Mouse (Mus musculus) lung, embryonic 16.5 days (tissue): ENCODE measurements around the gene Tmem59. TPM values are rescaled to one million over a fixed set of nuclear protein-coding genes. Genes with fewer than 3 reads are reported as not detected.
A peak's percentile ranks its signal among the peaks of the same experiment; 100 is the strongest.

Source experiments
- ATAC-seq: fragments of 200-750 bp; cut with Nextera tagmentation; 2 replicates; pipeline ENCODE4 v1.8.0; 2017; ENCODE audit warnings: low read depth, mild to moderate bottlenecking, moderate library complexity
- H3K27ac ChIP-seq: fragments of 300-500 bp; sonication (generic); 2 replicates; pipeline ENCODE4 v1.5.1; 2014; ENCODE audit warnings: mild to moderate bottlenecking, control low read depth, low read length
- H3K27me3 ChIP-seq: fragments of 300-500 bp; sonication (generic); 2 replicates; pipeline ENCODE4 v1.6.1; 2014; ENCODE audit warnings: low read depth, low read length, mixed read lengths; ENCODE audit not compliant: control insufficient read depth, insufficient read depth
- H3K36me3 ChIP-seq: fragments of 300-500 bp; sonication (generic); 2 replicates; pipeline ENCODE4 v1.6.1; 2014; ENCODE audit warnings: low read length; ENCODE audit not compliant: control insufficient read depth, insufficient read depth
- H3K4me1 ChIP-seq: fragments of 300-500 bp; sonication (generic); replicated peaks from 2 replicates; pipeline ENCODE4 v1.6.1; 2014; ENCODE audit warnings: low read length, mixed read lengths; ENCODE audit not compliant: control insufficient read depth, insufficient read depth
- H3K4me2 ChIP-seq: fragments of 300-500 bp; sonication (generic); 2 replicates; pipeline ENCODE4 v1.6.1; 2014; ENCODE audit warnings: low read depth, low read length, control low read depth
- H3K4me3 ChIP-seq: fragments of 300-500 bp; sonication (generic); 2 replicates; pipeline ENCODE4 v1.5.1; 2014; ENCODE audit warnings: mild to moderate bottlenecking, low read length, control low read depth
- H3K9ac ChIP-seq: fragments of 300-500 bp; sonication (generic); 2 replicates; pipeline ENCODE4 v1.6.1; 2014; ENCODE audit warnings: low read length, control low read depth
- H3K9me3 ChIP-seq: fragments of 300-500 bp; sonication (generic); 2 replicates; pipeline ENCODE4 v1.6.1; 2016; ENCODE audit warnings: low read length; ENCODE audit not compliant: control insufficient read depth
- WGBS: fragments of 180-500 bp; shearing (Covaris S2); extraction: QIAGEN DNeasy Blood & Tissue Kit; methylation state at CpG from one replicate; pipeline ENCODE4 v1.1.7; 2014; 5-methylcytosine and 5-hydroxymethylcytosine counted together
- polyA plus RNA-seq: library from polyadenylated mRNA; unstranded; fragments of >200 nt; fragmentation: Nextera tagmentation; extraction: Ambion mirVana; gene quantifications from 2 replicates; pipeline ENCODE4 v1.2.1, GENCODE M21; 2015

Gene Tmem59
- polyA plus RNA-seq, 1 experiment from 2014 or later: 496 TPM

DNA sequence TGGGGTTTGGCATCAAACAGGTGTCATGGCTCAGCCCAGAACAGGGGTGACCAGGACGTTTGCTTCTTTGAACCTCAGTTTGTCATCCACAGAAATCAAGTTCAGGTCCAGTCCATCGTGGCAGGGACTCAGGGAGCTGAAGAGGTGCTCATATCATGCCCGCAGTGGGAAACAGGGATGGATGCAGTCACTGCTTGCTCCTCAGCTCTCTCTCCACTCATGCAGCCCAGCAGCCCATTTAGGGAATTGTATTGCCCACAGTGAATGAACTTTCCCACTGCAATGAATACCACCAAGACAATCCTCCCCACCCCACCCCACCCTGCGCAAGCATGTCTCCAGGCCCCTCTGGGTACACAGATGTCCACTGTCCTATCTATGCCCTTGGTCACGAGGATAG is 33.7 kb downstream of the Tmem59 start:
- Histone ChIP-seq H3K4me2 (no peak overlapping the region), H3K4me3 (no peak overlapping the region), H3K36me3 (no peaks in the 10 kb centered on the region; the same call in 1 of the 2 replicates), H3K27ac (no peak overlapping the region), H3K9me3 (no peaks in the 10 kb centered on the region), H3K27me3 (no peaks in the 10 kb centered on the region), H3K9ac (no peak overlapping the region), H3K4me1 (peaks cover 10% of the 10 kb centered on the region)
- 68% methylated on average over 5 of the region's 5 CpGs for WGBS
- no peak for ATAC-seq

- Histone ChIP-seq H3K9ac (no peak overlapping the region), H3K4me1 (peaks cover 10% of the 10 kb centered on the region), H3K27me3 (no peaks in the 10 kb centered on the region), H3K27ac (no peak overlapping the region), H3K4me3 (no peak overlapping the region), H3K36me3 (no peaks in the 10 kb centered on the region), H3K4me2 (no peak overlapping the region), H3K9me3 (no peaks in the 10 kb centered on the region)
- 55% methylated on average over 12 of the region's 12 CpGs for WGBS
- ATAC-seq: no peak
Measured at GRCm38 (mm10) chr4:107213279-107214011, 35.2 kb downstream of the Tmem59 start.

- peak; percentile 27; the same call in 1 of the 2 replicates for ATAC-seq
- H3K9ac ChIP-seq: no peak overlapping the region
- no peak overlapping the region for H3K27ac ChIP-seq
- no peak overlapping the region for H3K4me3 ChIP-seq
- no peaks in the 10 kb centered on the region for H3K36me3 ChIP-seq
- H3K27me3 ChIP-seq: no peaks in the 10 kb centered on the region
- H3K4me1 ChIP-seq: peaks cover 4% of the 10 kb centered on the region; the same call in 1 of the 2 replicates
- no peak overlapping the region for H3K4me2 ChIP-seq
- no peaks in the 10 kb centered on the region for H3K9me3 ChIP-seq
- WGBS: 49% methylated on average over 9 of the region's 9 CpGs
Measured at GRCm38 (mm10) chr4:107217574-107217973, 39.4 kb downstream of the Tmem59 start.

- no peak overlapping the region for H3K9ac ChIP-seq
- H3K4me2 ChIP-seq: no peak overlapping the region
- H3K4me3 ChIP-seq: no peak overlapping the region
- H3K27me3 ChIP-seq: no peaks in the 10 kb centered on the region
- 74% methylated on average over 5 of the region's 5 CpGs for WGBS
- no peaks in the 10 kb centered on the region for H3K9me3 ChIP-seq
- H3K4me1 ChIP-seq: no peaks in the 10 kb centered on the region
- H3K27ac ChIP-seq: no peak overlapping the region
- no peaks in the 10 kb centered on the region for H3K36me3 ChIP-seq
- ATAC-seq: no peak
Measured at GRCm38 (mm10) chr4:107221524-107221923, 43.3 kb downstream of the Tmem59 start.

DNA sequence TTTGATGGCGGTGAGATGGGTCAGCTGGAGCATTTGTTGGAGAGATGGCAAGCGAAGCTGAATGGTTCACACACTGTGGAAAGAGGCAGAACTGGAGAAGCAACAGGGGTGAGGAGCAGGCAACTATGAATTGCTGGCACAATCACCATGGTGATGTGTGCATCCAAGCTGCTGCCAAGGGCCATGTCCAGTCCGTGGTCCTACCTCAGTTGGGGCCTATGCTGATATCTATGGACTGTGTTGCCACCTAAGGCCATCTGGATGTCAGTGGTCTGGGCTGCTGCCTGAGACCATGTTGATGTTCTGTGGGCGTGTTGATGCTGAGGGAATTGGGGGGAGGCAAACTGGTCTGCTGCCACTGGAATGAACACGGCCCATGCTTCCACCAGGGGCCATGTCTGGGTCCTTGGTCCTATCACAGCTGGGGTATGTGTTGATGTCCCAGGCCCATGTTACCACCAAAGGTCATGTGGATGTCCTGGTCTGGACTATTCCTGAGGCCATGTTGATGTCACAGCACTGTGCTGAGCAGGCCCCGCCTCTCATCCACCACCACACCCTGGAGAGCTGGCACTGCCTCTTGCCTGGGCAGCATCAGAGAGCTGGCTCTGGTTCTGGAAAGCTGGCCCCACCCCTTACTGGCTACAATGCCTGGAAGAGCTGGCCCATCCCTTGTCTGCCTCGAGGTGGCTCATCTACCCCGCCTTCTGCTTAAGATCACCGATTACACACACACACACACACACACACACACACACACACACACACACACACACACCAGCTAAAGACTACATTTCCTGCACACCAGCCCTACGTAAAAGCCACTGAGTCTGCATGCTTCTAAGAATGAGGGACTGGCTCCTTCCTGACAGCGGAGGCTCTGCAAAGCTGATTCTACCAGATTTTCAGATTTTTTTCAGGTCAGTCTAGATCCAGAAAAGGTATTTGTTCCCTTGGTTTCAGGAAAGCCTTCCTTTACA is 45.3 kb downstream of the Tmem59 start:
- Histone ChIP-seq H3K9me3 (no peaks in the 10 kb centered on the region), H3K4me3 (no peak overlapping the region), H3K27me3 (no peaks in the 10 kb centered on the region), H3K27ac (no peak overlapping the region), H3K4me2 (no peak overlapping the region), H3K9ac (no peak overlapping the region), H3K36me3 (no peaks in the 10 kb centered on the region), H3K4me1 (no peaks in the 10 kb centered on the region)
- WGBS: 75% methylated on average over 11 of the region's 11 CpGs
- peak; percentile 34 for ATAC-seq

DNA sequence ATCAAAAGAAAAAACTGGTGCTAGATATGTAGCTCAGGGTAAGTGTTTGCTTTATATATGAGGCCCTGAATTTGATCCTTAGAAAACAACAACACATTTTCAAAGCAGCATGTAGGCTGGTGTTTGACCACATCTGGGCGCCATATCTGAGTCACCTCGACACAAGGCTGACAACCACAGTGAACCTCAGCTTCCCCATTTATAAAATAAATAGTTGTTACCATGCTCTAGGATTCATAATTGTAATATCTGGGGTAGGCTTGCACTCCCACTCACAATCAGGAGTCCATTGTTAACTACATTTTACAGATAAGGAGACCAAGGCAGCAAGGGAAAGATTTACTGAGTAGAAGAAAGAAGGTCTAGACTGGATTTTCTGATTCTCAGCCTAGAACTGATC is 48.1 kb downstream of the Tmem59 start:
- 79% methylated on average over 2 of the region's 2 CpGs for WGBS
- Histone ChIP-seq H3K4me2 (no peak overlapping the region), H3K4me1 (no peaks in the 10 kb centered on the region), H3K9ac (no peak overlapping the region), H3K27ac (no peak overlapping the region), H3K9me3 (no peaks in the 10 kb centered on the region), H3K27me3 (no peaks in the 10 kb centered on the region), H3K4me3 (no peak overlapping the region), H3K36me3 (no peaks in the 10 kb centered on the region)
- no peak for ATAC-seq

- Histone ChIP-seq H3K4me2 (no peak overlapping the region), H3K9me3 (no peaks in the 10 kb centered on the region), H3K27me3 (no peaks in the 10 kb centered on the region), H3K4me1 (no peaks in the 10 kb centered on the region), H3K36me3 (peaks cover 21% of the 10 kb centered on the region), H3K4me3 (no peak overlapping the region), H3K9ac (no peak overlapping the region), H3K27ac (no peak overlapping the region)
- no peak for ATAC-seq
- WGBS: 24% methylated on average over 3 of the region's 3 CpGs
Measured at GRCm38 (mm10) chr4:107232219-107232618, 54.0 kb downstream of the Tmem59 start.

DNA sequence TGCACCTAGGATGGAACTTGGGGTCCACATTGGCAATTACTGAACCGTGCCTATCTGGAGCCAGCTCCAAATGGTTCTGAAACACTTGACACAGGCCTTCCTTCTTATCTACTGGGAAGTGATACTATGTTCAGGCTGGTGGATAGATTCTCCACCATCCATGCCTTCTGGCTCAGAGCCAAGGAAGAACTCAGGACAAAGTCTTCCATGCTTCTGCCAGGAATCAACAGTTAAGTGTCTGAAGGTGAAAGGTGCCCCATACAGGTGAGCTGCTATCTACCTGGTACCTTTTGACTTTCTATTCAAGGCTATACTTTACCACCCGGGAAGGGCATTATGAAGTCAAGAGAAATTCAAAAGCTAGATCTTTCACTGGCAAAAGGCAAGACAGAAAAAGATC is 60.1 kb downstream of the Tmem59 start:
- ATAC-seq: no peak
- no peak overlapping the region for H3K27ac ChIP-seq
- H3K4me3 ChIP-seq: no peak overlapping the region
- no peaks in the 10 kb centered on the region for H3K27me3 ChIP-seq
- no peaks in the 10 kb centered on the region for H3K4me1 ChIP-seq
- no peak overlapping the region for H3K4me2 ChIP-seq
- no peaks in the 10 kb centered on the region for H3K9me3 ChIP-seq
- H3K36me3 ChIP-seq: peaks cover 32% of the 10 kb centered on the region
- no peak overlapping the region for H3K9ac ChIP-seq
- WGBS: 88% methylated on average over 2 of the region's 2 CpGs

- Histone ChIP-seq H3K27me3 (no peaks in the 10 kb centered on the region), H3K4me2 (no peak overlapping the region), H3K9me3 (no peaks in the 10 kb centered on the region), H3K4me1 (peaks cover 3% of the 10 kb centered on the region), H3K9ac (no peak overlapping the region), H3K27ac (no peak overlapping the region), H3K4me3 (no peak overlapping the region), H3K36me3 (peaks cover 21% of the 10 kb centered on the region)
- no peak for ATAC-seq
- WGBS: 97% methylated on average over 6 of the region's 6 CpGs
Measured at GRCm38 (mm10) chr4:107240196-107240595, 62.0 kb downstream of the Tmem59 start.
